Mouse (Mus musculus) urinary bladder, adult 2 months (tissue): Measurements from ENCODE around the gene Pklr. TPM values are rescaled to one million over a fixed set of nuclear protein-coding genes. Genes with fewer than 3 reads are reported as not detected.
A peak's percentile ranks its signal among the peaks of the same experiment; 100 is the strongest.
"Not testable (repeated sequence)": the region's sequence is repeated elsewhere in the genome, so short reads cannot be mapped to it uniquely, and the experiment has no call there.

Source experiments
- DNase-seq: peaks from one replicate; pipeline ENCODE4 v3.0.0; 2022; ENCODE audit warnings: low spot score
- polyA plus RNA-seq: library from polyadenylated mRNA; depleted of rRNA; stranded (reverse); fragments of >200 nt; gene quantifications from 2 replicates; pipeline ENCODE4 v1.2.3, GENCODE M21; 2012

The Pklr gene
- polyA plus RNA-seq, 1 experiment = not detected

- DNase-seq = no peak
These were observed 11.7 kb upstream of the Pklr start for GRCm38 (mm10) chr3:89124241-89124640.

DNA sequence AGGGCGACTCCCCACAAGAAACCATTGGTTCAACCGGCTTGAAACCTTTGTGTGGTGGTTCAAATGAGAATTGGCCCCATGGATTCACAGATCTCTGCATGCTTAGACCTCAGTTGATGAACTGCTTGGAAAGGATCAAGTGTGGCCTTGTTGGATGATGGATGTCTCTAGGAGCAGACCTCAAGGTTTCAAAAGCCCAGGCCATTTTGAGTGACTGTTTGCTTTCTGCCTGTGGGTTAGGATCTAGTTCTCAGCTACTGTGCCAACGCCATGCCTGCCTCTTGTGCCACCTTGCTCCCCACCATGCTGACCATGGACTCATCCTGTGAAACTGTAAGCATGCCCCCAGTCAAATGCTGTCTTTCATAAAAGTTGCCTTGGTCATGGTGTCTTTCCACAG is 10.0 kb upstream of the Pklr start:
- DNase-seq = no peak

DNA sequence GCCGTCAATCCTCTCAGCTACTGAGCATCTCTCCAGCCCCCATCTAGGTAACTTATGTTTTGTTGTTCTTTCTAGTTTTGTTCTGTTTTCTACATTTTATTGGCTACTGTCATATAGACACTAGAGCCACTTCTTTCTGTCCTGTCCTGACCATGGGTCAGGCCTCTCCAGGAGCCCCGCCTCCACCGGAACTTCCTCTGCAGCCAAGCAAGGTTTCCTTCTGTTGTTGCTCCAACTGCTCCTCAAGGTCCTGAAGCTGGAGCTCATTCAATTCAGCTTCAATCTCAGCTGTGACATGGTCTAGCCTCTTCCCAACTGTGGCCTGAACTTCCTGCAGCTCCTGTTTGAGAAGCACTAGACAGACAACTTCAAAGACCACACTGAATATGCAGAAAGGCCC is 6.0 kb upstream of the Pklr start:
- DNase-seq = no peak

DNA sequence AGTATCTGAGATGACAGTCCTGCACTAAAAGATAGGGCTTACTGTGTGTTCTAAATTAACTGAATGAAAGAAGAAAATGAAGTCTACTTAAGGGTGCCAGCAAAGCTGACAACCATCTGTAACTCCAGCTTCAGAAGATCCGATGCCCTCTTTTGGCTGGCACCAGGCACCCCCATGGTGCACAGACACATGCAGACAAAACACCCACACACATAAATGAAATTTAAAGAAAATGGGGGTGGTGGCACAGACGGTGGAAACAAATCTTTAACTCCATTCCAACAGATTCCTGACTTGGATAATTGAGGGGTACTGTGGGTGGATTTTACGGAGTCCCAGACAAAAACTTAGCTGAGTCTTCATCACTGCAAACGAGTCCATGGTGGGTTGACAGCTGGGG is 4.1 kb upstream of the Pklr start:
- no peak for DNase-seq

DNA sequence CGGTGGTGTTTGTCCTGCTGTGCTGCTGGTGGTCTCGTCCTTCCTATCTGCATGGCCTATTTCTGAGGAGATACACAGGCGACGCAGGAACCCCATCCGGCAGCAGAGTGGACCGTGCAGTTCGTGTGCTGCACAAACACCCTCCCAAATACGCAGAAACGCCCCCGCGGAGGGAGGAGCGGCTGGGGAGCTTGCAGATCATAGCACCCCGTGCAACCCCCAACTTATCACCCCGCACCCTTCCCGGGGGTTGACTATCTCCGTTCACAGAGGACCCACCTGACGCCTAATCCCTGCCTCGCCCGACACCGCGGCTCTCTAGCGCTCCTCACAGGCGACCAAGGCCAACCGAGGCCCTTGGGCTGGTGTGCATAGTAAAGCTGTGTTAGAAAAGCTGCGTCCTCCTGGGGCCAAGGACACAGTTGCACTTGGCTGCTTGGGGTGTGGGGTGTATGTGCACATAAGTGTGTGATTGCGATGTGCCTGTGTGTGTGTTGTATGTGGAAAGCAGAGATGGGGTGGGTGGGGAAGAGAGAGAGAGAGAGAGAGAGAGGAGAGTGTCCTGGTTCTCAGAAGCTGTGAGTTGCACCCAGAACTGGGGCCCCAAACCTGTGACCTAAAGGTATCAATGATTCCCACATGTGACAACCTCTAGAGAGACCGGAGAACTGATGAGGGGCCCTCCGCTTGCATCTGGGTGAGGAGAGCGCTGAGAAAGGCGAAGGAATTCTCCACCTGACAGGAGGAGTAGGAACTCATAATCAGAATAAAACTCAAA is 3.5 kb upstream of the Pklr start:
- DNase-seq = no peak

- DNase-seq = no peak
These were observed 2.9 kb upstream of the Pklr start for GRCm38 (mm10) chr3:89133063-89133450.

- DNase-seq = no peak
These were observed 2.2 kb upstream of the Pklr start for GRCm38 (mm10) chr3:89133752-89134151.

DNA sequence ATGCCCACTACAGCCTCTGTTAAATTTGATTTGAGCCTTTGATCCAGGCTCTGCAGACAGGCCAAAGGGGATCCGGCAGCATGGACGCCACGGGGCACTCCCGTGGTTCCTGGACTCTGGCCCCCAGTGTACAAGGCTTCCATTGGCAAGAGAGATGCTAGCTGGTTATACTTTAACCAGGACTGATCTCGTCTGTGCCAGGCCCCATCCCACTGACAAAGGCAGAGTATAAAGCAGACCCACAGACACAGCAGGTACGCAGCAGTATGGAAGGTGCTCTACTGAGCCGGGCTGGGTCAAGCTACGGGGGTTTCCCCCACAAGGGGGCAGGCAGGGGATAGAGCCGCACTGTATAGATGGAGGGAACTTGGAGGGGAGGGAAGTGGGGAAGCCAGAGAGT is 423 bp downstream of the Pklr start:
- no peak for DNase-seq

GRCm38 (mm10) chr3:89144821-89145220 is 8.9 kb downstream of the Pklr start:
- DNase-seq = no peak

DNA sequence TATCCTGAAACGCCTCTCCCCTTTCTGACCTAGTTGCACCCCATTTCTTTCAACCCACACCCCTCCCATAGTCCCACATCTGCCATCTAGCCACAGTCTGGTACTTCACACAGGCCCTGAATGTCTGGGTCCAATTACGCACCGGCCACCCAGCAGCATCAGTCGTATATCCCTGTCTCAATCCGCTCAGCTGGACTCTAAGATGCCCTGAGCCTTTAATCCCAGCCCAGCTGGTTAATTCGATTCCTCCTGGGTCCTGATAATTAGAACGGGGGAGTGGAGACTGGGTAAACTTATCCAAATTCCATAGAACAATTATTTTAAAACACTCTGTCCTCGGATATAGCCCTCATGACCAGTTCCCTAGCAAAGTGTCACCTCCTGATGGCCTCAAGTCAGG is 9.6 kb downstream of the Pklr start:
- no peak for DNase-seq

- DNase-seq = peak; percentile 33
These were observed 11.4 kb downstream of the Pklr start for GRCm38 (mm10) chr3:89147101-89147978.

- DNase-seq = no peak
These were observed 12.0 kb downstream of the Pklr start for GRCm38 (mm10) chr3:89147979-89148311.

DNA sequence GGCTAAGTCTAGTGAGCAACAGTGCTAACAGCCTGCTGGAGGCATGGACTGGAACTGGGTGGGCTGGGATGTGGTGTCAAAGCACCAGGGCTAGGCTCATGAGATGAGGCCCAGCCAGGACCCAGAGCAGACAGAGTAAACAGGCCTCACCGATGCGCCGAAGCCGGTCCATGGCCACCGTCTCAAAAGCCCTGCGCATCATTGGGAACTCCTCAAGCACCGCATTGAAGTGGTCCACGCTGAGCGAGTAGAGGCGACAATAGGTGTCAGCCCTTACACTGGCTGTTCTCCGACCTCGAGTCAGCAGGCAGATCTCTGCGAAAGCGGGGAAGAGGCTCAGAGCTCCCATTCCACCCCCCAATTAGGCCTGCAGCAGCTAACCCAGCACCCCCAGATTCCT is 12.6 kb downstream of the Pklr start:
- no peak for DNase-seq

GRCm38 (mm10) chr3:89152084-89152835 is 16.3 kb downstream of the Pklr start:
- no peak for DNase-seq

DNA sequence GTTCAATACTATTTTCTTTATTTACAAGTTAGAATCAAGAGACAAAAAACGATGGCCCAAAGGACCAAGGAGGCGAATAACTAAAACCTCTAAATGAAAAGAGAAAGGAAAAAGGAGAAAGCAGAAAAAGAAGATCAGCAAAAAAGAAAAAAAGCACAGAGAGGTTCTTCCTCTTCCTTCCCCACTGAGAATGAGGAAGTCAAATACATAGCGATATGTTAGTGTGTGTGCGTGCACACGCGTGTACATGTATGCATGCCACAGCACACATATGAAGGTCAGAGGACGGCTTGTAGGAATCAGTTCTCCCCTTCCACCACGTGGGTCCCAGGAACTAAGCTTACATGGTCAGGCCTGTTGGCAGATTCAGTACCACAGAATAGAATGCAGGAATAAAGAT is 21.0 kb downstream of the Pklr start:
- DNase-seq = no peak

DNA sequence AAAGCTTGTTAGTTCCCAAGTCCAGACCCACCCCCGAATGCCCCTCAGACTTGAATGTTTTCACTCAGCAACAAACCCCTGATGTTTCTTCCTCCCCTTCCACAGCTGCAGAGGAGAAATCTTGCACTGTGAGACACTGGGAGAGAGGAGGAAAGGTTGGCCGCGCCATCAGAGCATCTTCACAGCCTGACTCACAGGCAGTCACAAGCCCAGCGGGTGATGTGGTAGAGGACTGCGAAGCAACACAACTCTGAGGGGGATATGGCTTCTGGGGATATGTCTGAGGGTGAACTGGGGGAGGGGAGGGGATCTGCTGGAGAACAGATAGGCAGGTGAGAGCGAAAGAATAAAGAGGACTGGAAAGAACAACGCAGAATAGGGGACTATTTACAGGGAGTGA is 22.7 kb downstream of the Pklr start:
- DNase-seq = no peak

DNA sequence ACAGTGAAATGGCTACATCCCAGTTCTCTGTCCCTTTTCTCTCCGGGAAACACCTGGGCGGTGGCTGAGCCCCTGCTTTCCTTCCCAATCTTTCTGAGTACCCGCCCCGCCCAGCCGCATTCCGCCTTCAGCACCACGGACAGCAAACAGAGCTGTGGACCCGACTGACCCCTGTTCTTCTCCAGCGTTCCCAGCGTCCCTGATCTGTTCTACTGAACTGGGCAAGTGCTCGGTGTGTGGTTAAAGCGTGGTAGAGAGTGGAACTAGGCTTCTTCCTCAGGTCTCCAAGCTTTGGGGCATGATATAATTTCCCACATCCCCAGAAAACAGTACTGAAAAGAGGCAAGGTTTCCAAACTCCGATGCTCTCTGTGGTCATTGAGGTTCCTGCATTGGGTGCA is 23.3 kb downstream of the Pklr start:
- DNase-seq = no peak

DNA sequence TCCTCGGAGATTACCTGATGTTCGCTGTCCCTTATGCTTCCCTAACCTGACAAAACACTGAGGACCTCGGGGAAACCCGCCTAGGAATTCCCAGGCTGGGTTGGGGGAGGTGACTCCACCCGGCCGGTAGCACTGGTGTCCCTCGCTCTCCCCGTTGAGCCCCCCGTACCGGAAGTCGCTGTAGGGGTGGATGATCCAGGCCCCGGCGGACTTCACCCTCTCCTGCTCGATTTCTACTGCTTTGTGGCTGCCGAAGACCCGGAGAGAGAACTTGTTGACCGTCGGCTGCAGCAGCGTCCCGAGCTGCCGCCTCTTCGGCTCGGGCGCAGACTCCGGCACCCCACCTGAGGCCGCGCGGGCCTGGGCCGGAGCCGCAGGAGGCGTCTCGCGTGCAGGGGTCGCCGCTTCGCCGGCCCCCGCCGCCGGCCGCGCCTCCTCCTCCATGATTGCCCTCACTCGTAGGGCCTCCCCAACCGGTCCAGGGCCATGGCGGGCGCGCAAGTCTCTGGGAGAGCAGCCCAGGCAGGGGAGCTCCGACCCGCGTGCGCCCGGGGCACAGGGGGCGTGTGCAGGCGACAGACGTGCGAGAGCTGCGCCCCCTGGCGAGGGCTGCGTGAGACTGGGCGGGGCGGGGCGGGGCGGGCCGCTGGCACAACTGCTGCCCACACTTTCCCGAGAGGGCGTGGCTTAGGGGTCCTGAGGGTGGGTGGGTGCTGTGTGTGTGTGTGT is 23.8 kb downstream of the Pklr start, which contains the start of gene Hcn3:
Hcn3 (minus strand) TSS at position 581 of the 729 bp plus-strand sequence.
- no peak for DNase-seq

DNA sequence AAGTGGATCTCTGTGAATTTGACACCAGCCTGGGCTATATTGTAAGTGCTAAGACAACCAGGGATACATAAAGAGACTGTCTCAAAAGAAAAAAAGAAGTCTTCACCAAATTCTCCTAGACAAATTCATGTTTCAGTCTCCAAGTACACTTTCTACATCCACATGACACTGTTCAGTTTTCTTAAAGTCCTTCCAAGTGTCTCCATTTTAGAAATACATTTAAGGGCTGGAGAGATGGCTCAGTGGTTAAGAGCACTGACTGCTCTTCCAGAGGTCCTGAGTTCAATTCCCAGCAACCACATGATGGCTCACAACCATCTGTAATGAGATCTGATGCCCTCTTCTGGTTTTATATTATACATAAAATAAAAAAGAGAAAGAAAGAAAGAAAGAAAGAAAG is 25.3 kb downstream of the Pklr start:
- DNase-seq = not testable (repeated sequence)

DNA sequence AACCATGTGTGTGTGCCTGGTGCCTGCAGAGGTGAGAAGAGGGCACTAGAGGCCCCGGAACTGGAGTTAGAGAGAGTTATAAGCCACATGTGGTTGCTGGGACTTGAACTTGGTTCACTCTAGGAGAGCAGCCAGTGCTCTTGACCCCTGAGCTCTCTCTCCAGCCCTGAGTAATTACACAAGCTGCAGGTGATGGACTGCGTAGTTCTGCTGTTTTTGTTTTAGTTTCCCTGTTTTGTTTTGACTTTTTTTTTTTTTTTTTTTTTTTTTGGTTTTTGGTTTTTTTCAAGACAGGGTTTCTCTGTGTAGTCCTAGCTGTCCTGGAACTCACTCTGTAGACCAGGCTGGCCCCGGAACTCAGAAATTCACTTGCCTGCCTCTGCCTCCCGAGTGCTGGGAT is 25.8 kb downstream of the Pklr start:
- no peak for DNase-seq

GRCm38 (mm10) chr3:89163123-89163522 is 27.2 kb downstream of the Pklr start:
- DNase-seq = no peak
